Mouse (Mus musculus): ENCODE measurements around the gene Lonp2. TPM values are rescaled to one million over a fixed set of nuclear protein-coding genes. Genes with fewer than 3 reads are reported as not detected.

Gene Lonp2
- 83.4 and 92.0 TPM in 2 replicates for polyA plus RNA-seq (2014; fragmentation: Nextera tagmentation; extraction: Ambion mirVana)

GRCm38 (mm10) chr8:86623911-86624731, at the start of gene Lonp2:
Gene Lonp2, plus strand, starts transcription at chr8:86624043.
- H3K9ac ChIP-seq: peak within 1 kb of the TSS; percentile 74
- H3K4me1 ChIP-seq (replicated peaks; ENCODE audit: control insufficient read depth, insufficient read depth, low read length): peaks cover 18% of the 10 kb centered on the region
- peak; percentile 99 for ATAC-seq (ENCODE audit: low FRiP score)
- peak within 1 kb of the TSS; percentile 93 for H3K27ac ChIP-seq
- WGBS: under 1% methylated on average over 58 of the region's 62 CpGs
- peak within 1 kb of the TSS; percentile 87 for H3K4me2 ChIP-seq (replicated peaks)
- no peaks in the 10 kb centered on the region for H3K36me3 ChIP-seq (replicated peaks; ENCODE audit: control insufficient read depth, insufficient read depth)
- H3K4me3 ChIP-seq (replicated peaks; ENCODE audit: low read length): peak within 1 kb of the TSS; percentile 57
- no peaks in the 10 kb centered on the region; the same call in 1 of the 2 replicates for H3K27me3 ChIP-seq (ENCODE audit: control insufficient read depth, insufficient read depth, low read length)
- peak; percentile 94 for DNase-seq (ENCODE audit: low spot score)
- no peaks in the 10 kb centered on the region for H3K9me3 ChIP-seq (ENCODE audit: control insufficient read depth, low read length)

GRCm38 (mm10) chr8:86577547-86577946, 46.3 kb upstream of the Lonp2 start:
- H3K9ac ChIP-seq: no peak overlapping the region
- ATAC-seq (ENCODE audit: low FRiP score) (no peak), DNase-seq (ENCODE audit: low spot score) (no peak)
- H3K27ac ChIP-seq: no peak overlapping the region
- H3K36me3 ChIP-seq (replicated peaks; ENCODE audit: control insufficient read depth, insufficient read depth): no peaks in the 10 kb centered on the region
- no peaks in the 10 kb centered on the region for H3K27me3 ChIP-seq (ENCODE audit: control insufficient read depth, insufficient read depth, low read length)
- 74% methylated on average over 8 of the region's 8 CpGs for WGBS
- H3K9me3 ChIP-seq (ENCODE audit: control insufficient read depth, low read length): no peaks in the 10 kb centered on the region
- H3K4me1 ChIP-seq (replicated peaks; ENCODE audit: control insufficient read depth, insufficient read depth, low read length): peaks cover 7% of the 10 kb centered on the region; the same call in 1 of the 2 replicates
- H3K4me3 ChIP-seq (replicated peaks; ENCODE audit: low read length): no peak overlapping the region
- H3K4me2 ChIP-seq (replicated peaks): no peak overlapping the region

GRCm38 (mm10) chr8:86578076-86578475, 45.8 kb upstream of the Lonp2 start:
- no peak overlapping the region for H3K4me2 ChIP-seq (replicated peaks)
- no peaks in the 10 kb centered on the region for H3K27me3 ChIP-seq (ENCODE audit: control insufficient read depth, insufficient read depth, low read length)
- H3K27ac ChIP-seq: no peak overlapping the region
- peaks cover 7% of the 10 kb centered on the region; the same call in 1 of the 2 replicates for H3K4me1 ChIP-seq (replicated peaks; ENCODE audit: control insufficient read depth, insufficient read depth, low read length)
- no peak overlapping the region for H3K4me3 ChIP-seq (replicated peaks; ENCODE audit: low read length)
- 59% methylated on average over 9 of the region's 9 CpGs for WGBS
- DNase-seq (ENCODE audit: low spot score) (no peak), ATAC-seq (ENCODE audit: low FRiP score) (no peak)
- no peak overlapping the region for H3K9ac ChIP-seq
- H3K36me3 ChIP-seq (replicated peaks; ENCODE audit: control insufficient read depth, insufficient read depth): no peaks in the 10 kb centered on the region
- no peaks in the 10 kb centered on the region for H3K9me3 ChIP-seq (ENCODE audit: control insufficient read depth, low read length)

GRCm38 (mm10) chr8:86578693-86579092, 45.1 kb upstream of the Lonp2 start:
- DNase-seq (ENCODE audit: low spot score) (no peak), ATAC-seq (ENCODE audit: low FRiP score) (no peak)
- Histone ChIP-seq H3K9ac (no peak overlapping the region), H3K4me2 (replicated peaks) (no peak overlapping the region), H3K27me3 (ENCODE audit: control insufficient read depth, insufficient read depth, low read length) (no peaks in the 10 kb centered on the region), H3K36me3 (replicated peaks; ENCODE audit: control insufficient read depth, insufficient read depth) (no peaks in the 10 kb centered on the region), H3K4me3 (replicated peaks; ENCODE audit: low read length) (no peak overlapping the region), H3K27ac (no peak overlapping the region), H3K9me3 (ENCODE audit: control insufficient read depth, low read length) (no peaks in the 10 kb centered on the region), H3K4me1 (replicated peaks; ENCODE audit: control insufficient read depth, insufficient read depth, low read length) (peaks cover 7% of the 10 kb centered on the region; the same call in 1 of the 2 replicates)
- WGBS: 81% methylated on average over 8 of the region's 8 CpGs

GRCm38 (mm10) chr8:86580458-86580857, 43.4 kb upstream of the Lonp2 start, which contains the start of gene Abcc12:
Gene Abcc12, minus strand, starts transcription at chr8:86580686.
- ATAC-seq (ENCODE audit: low FRiP score) (no peak), DNase-seq (ENCODE audit: low spot score) (no peak)
- H3K27me3 ChIP-seq (ENCODE audit: control insufficient read depth, insufficient read depth, low read length): no peaks in the 10 kb centered on the region
- no peak within 1 kb of the TSS for H3K9ac ChIP-seq
- H3K36me3 ChIP-seq (replicated peaks; ENCODE audit: control insufficient read depth, insufficient read depth): no peaks in the 10 kb centered on the region
- no peak within 1 kb of the TSS for H3K4me2 ChIP-seq (replicated peaks)
- H3K27ac ChIP-seq: no peak within 1 kb of the TSS
- no peak within 1 kb of the TSS for H3K4me3 ChIP-seq (replicated peaks; ENCODE audit: low read length)
- peaks cover 7% of the 10 kb centered on the region; the same call in 1 of the 2 replicates for H3K4me1 ChIP-seq (replicated peaks; ENCODE audit: control insufficient read depth, insufficient read depth, low read length)
- H3K9me3 ChIP-seq (ENCODE audit: control insufficient read depth, low read length): no peaks in the 10 kb centered on the region

GRCm38 (mm10) chr8:86581921-86582331, 41.9 kb upstream of the Lonp2 start:
- WGBS: 92% methylated on average over 4 of the region's 4 CpGs
- Histone ChIP-seq H3K27me3 (ENCODE audit: control insufficient read depth, insufficient read depth, low read length) (no peaks in the 10 kb centered on the region), H3K27ac (no peak overlapping the region), H3K9ac (no peak overlapping the region), H3K36me3 (replicated peaks; ENCODE audit: control insufficient read depth, insufficient read depth) (no peaks in the 10 kb centered on the region), H3K4me1 (replicated peaks; ENCODE audit: control insufficient read depth, insufficient read depth, low read length) (peaks cover 7% of the 10 kb centered on the region; the same call in 1 of the 2 replicates), H3K9me3 (ENCODE audit: control insufficient read depth, low read length) (no peaks in the 10 kb centered on the region), H3K4me3 (replicated peaks; ENCODE audit: low read length) (no peak overlapping the region), H3K4me2 (replicated peaks) (no peak overlapping the region)
- no peak for ATAC-seq (ENCODE audit: low FRiP score)
- peak; percentile 67 for DNase-seq (ENCODE audit: low spot score)

- Histone ChIP-seq H3K27ac (peak overlapping the region; percentile 59), H3K36me3 (replicated peaks; ENCODE audit: control insufficient read depth, insufficient read depth) (no peaks in the 10 kb centered on the region), H3K4me2 (replicated peaks) (peak overlapping the region; percentile 67), H3K27me3 (ENCODE audit: control insufficient read depth, insufficient read depth, low read length) (no peaks in the 10 kb centered on the region), H3K9me3 (ENCODE audit: control insufficient read depth, low read length) (no peaks in the 10 kb centered on the region), H3K4me1 (replicated peaks; ENCODE audit: control insufficient read depth, insufficient read depth, low read length) (no peaks in the 10 kb centered on the region), H3K9ac (peak overlapping the region; percentile 54), H3K4me3 (replicated peaks; ENCODE audit: low read length) (peak overlapping the region; percentile 32)
- WGBS: 7% methylated on average over 11 of the region's 11 CpGs
- peak; percentile 90 for DNase-seq (ENCODE audit: low spot score)
- peak; percentile 76 for ATAC-seq (ENCODE audit: low FRiP score)
These were observed 38.7 kb upstream of the Lonp2 start for GRCm38 (mm10) chr8:86585118-86585517.

- Histone ChIP-seq H3K27me3 (ENCODE audit: control insufficient read depth, insufficient read depth, low read length) (no peaks in the 10 kb centered on the region), H3K36me3 (replicated peaks; ENCODE audit: control insufficient read depth, insufficient read depth) (no peaks in the 10 kb centered on the region), H3K27ac (peak overlapping the region; percentile 59), H3K4me1 (replicated peaks; ENCODE audit: control insufficient read depth, insufficient read depth, low read length) (no peaks in the 10 kb centered on the region), H3K9me3 (ENCODE audit: control insufficient read depth, low read length) (no peaks in the 10 kb centered on the region), H3K4me2 (replicated peaks) (peak overlapping the region; percentile 67), H3K9ac (peak overlapping the region; percentile 54), H3K4me3 (replicated peaks; ENCODE audit: low read length) (peak overlapping the region; percentile 32)
- 3% methylated on average over 16 of the region's 16 CpGs for WGBS
- peak; percentile 81; the same call in 1 of the 2 replicates for ATAC-seq (ENCODE audit: low FRiP score)
- peak; percentile 87 for DNase-seq (ENCODE audit: low spot score)
These were observed 38.3 kb upstream of the Lonp2 start for GRCm38 (mm10) chr8:86585532-86585931.

GRCm38 (mm10) chr8:86586058-86586457, 37.8 kb upstream of the Lonp2 start:
- no peaks in the 10 kb centered on the region for H3K27me3 ChIP-seq (ENCODE audit: control insufficient read depth, insufficient read depth, low read length)
- H3K9ac ChIP-seq: no peak overlapping the region
- H3K36me3 ChIP-seq (replicated peaks; ENCODE audit: control insufficient read depth, insufficient read depth): no peaks in the 10 kb centered on the region
- DNase-seq (ENCODE audit: low spot score): no peak
- no peak overlapping the region for H3K4me3 ChIP-seq (replicated peaks; ENCODE audit: low read length)
- no peaks in the 10 kb centered on the region for H3K4me1 ChIP-seq (replicated peaks; ENCODE audit: control insufficient read depth, insufficient read depth, low read length)
- 41% methylated on average over 5 of the region's 5 CpGs for WGBS
- no peak overlapping the region for H3K4me2 ChIP-seq (replicated peaks)
- ATAC-seq (ENCODE audit: low FRiP score): no peak
- no peak overlapping the region for H3K27ac ChIP-seq
- H3K9me3 ChIP-seq (ENCODE audit: control insufficient read depth, low read length): no peaks in the 10 kb centered on the region
